Mouse (Mus musculus): Measurements from ENCODE around the gene Zdhhc14. TPM values are rescaled to one million over a fixed set of nuclear protein-coding genes. Genes with fewer than 3 reads are reported as not detected.

Zdhhc14 gene
- total RNA-seq, 2 experiments from 2014 or later: 46.3 to 57.8 TPM

DNA sequence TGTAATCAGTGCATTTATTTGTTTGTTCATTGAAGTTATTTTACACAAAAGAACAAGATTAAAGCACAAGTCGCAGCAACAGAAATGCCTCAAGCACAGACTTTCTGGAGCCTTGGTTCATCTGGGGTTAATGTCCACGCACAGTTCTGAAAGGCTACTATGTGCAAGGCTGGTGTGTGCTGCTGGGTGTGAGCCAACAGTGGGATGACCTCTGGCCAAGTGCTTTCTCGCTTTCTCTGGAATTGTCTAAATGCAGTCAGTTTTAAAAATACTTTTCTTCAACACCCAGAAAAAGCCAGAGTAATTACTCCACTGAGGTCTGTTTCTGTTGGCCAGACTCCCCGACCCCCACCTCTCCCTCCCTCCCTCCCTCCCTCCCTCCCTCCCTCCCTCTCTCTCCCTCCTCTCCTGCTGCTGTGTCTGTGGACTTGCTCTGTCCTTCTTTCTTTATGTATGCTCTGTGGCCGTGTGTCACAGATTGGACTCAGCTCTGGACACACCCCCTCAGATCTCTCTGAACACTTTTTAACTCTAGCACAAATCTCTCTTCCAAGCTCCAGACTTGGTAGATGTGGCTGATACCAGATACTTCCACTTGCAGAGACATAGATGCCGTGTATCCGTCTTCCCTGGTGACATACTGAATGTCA lies 206.2 kb downstream of the Zdhhc14 start:
- no peak for ATAC-seq (replicated peaks; ENCODE audit: low FRiP score, poor library complexity, severe bottlenecking)

DNA sequence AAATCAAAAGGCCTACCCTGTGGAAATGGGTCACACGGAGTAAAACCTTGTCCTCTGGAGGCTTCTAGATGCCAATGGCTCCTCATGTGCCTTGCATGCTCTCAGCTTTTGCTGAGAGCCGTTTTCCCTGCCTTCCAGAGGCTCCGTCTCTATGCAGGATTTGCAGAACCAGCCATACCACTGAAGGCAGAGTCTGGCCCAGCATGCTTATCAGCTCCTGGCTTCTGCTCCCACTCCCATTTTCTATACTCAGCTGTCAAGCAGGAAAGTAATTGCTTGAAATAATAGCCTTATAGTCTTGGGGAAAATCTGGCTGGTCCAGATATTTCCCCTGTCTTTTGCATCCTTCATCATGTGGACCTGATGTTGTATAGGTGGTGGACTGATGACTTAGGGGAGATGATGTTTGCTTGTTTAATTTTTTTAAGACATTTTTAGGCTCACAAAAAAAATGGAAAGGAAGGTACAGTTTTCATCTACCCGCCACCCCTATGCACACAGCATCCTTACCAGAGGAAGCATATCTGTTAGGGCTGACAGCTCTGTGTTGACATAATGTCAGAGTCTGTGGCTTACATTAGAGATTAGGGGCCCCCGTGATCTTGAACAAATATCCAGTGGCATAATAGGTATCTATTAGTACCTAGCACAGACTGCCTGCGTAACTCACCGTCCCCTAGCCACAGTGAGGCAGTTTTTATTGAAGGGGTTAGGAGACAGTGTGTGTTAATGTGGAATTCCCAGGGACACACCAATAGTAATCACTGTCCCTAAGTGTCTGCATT lies 218.2 kb downstream of the Zdhhc14 start:
- no peak for ATAC-seq (replicated peaks; ENCODE audit: low FRiP score, poor library complexity, severe bottlenecking)

DNA sequence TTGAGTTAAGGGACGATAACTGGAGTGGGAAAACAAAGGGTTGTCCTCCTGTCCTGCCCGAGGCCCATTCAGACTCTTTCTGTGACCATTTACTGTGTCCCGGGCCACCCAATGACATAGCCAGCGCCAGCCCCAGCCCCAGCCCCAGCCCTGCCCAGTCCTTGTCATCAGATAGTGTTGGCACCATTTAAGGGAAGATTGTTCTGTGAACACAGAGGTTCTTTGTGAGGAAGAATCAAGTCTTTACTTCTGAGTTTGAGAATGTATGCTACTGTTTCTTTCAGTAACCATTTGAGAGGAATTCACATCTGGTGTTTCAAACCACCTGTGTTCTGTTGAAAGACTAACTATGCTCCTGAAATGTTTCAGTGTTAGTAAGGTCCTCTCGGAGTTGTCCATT lies 219.5 kb downstream of the Zdhhc14 start:
- ATAC-seq (replicated peaks; ENCODE audit: low FRiP score, poor library complexity, severe bottlenecking): no peak

DNA sequence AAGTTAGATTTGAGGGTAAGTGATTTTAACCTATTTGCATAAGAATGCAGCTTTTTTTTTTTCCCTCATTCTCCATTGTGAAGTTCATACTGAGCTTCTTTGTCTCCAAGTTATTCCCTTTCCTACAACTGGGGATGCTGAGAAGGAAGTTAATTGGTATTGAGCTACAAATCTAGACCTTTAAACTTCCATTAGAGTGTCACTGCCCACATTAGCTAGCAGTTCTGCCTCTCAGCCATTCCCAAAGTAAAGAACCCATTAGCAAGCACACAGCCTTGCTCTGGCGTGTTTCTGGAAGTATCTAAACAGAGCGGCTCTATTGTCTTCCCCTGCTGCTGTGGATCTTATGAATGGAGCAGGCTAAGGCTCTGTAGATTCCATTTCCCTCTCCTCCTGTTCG lies 220.8 kb downstream of the Zdhhc14 start:
- no peak for ATAC-seq (replicated peaks; ENCODE audit: low FRiP score, poor library complexity, severe bottlenecking)

DNA sequence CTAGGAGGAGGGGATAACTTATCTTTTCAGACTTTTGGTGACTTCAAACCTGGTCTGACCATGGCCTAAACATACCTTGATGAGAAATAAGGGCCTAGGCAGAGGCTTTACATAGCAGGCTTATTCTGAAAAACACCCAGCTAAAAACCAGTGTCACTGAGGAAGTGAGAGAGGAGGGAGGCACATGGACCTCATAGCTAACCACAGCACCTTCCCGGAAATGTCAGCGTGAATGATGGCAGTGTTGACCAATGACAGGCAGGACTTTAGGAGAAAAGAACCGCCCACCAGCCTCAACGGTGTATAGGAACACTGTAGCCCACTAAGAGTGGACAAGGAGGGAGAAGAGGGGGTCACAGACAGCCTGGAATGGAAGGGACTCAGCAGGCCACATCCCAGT lies 224.6 kb downstream of the Zdhhc14 start:
- no peak for ATAC-seq (replicated peaks; ENCODE audit: low FRiP score, poor library complexity, severe bottlenecking)

DNA sequence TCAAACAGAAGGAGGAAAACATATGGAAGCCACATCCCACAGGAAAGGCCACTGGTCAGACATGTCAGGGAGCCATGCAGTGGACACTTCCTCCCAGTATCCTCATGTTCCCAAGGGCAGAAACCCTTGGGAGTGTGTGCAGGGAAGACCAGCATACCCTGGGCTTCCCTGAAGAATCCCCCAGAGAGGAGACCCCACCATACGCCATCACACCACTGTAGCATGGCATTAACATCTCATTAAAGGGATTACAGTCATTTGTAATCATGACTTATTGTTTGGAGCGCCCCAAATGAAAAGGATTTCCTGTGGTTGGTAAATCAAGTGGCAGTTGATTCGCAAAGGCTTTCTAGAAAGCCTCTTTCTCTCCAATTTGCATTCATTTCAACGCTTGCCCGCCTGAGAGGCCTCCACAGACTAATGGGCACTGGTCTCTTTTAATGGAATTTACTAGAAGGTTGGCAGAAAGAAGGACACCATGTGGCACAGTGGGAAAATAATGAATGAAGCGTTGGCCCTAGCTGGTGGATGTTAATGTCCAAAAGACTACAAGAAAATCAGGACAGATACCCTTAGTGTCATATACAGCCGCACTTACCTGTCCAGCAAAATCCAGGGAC lies 226.5 kb downstream of the Zdhhc14 start:
- no peak for ATAC-seq (replicated peaks; ENCODE audit: low FRiP score, poor library complexity, severe bottlenecking)

DNA sequence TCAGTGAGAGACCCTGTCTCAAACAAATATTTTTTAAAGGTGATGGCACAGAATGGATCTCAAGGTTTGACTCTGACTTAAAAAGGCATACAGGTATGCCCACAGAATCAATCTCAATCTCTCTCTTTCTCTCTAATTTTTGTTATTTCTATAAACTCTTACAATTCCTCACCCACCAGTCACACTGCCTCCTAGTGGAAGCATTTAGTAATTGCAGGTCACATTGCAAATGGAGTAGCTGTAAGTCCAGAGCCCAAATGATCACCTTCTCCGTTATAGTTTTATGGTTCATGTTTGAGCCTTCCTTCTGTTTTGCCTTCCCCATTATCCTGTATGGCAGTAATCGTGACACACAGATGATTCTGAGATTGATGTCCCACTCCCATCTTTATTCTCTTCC lies 230.4 kb downstream of the Zdhhc14 start:
- no peak for ATAC-seq (replicated peaks; ENCODE audit: low FRiP score, poor library complexity, severe bottlenecking)

DNA sequence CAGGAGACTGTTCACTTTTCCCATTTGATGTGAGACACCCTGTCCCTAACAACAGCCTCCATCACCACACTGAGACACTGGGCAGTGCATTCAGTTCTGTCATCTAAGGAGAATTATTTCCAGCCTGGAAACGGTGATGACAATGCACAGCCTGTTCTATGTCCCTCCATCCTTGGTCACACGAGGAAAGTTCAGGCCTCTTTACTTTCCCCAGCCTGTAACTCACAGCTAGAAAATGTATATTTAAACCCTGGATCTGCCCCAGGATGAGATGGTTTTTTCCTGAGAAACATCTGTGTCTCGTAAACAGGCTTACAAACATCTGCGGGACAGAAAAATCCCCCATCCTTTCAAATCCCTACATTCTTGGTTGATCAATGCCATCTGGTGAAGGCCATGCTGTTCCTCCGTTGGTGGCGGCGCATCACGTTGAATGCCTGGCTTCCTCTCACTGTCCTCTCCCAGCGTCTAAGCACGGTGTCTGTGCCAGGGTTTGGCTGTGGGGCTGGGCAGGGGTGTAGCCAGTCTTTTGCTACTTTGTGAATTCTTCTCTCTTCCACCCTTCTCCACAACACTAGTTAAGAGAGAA lies 231.3 kb downstream of the Zdhhc14 start:
- ATAC-seq (replicated peaks; ENCODE audit: low FRiP score, poor library complexity, severe bottlenecking): no peak

DNA sequence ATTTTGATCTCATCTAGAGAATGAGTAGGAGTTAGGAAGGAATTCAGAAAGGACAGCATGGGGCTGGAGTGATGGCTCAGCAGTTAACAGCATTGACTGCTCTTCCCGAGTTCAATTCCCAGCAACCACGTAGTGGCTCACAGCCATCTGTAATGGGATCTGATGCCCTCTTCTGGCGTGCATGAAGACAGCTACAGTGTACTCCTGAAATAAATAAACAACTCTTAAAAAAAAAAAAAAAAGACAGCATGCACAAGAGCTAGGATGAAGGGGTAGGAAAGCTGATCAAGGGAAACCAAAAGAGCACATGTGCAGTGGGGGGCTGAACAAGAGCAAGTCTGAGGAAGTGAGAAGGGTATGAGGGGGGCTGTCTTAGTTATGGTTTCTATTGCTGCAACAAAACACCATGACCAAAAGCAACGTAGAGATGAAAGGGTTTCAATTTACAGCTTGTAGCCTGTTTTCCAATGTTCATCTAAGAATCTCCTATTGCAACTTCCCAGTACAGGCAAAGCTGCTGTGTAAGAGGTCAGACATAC lies 237.3 kb downstream of the Zdhhc14 start:
- no peak for ATAC-seq (replicated peaks; ENCODE audit: low FRiP score, poor library complexity, severe bottlenecking)

DNA sequence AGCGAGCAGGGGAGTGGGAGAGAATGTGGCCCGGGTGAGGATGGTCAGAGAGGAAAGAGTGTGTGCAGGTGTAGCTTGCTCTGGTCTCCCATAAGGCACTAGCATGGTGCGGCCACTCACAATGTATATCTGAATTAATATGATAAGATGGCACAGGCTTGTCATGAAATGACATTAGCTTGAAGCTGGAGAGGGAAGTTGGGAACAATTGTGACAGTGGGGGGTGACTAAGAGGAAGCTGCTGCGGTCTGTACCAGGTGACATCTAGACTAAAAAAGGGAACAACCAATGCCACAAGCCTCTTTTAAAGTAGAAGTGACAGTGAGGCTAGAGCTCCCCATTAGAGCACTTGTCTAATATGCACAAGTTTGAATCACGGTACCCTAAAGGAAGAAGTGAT lies 238.2 kb downstream of the Zdhhc14 start:
- ATAC-seq (replicated peaks; ENCODE audit: low FRiP score, poor library complexity, severe bottlenecking): no peak

DNA sequence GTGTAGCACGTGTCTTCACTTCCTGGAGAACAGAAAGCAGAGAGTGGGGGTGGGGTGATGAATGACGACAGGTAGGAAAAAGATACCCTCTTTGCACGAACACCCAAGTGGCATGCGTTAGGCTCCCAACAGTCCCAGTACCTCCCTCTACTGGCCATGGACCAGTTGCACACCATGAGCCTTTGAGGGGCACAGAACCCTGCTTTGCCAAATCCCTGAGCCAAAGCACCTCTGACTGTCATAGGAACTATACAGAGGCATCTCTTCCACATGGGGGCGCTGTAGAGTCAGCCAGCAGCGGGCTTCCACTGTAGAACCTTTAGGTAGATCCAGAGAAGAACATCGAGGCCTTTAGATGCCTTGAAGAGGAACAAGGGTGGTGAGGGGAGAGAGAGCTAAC lies 241.0 kb downstream of the Zdhhc14 start:
- no peak for ATAC-seq (replicated peaks; ENCODE audit: low FRiP score, poor library complexity, severe bottlenecking)

DNA sequence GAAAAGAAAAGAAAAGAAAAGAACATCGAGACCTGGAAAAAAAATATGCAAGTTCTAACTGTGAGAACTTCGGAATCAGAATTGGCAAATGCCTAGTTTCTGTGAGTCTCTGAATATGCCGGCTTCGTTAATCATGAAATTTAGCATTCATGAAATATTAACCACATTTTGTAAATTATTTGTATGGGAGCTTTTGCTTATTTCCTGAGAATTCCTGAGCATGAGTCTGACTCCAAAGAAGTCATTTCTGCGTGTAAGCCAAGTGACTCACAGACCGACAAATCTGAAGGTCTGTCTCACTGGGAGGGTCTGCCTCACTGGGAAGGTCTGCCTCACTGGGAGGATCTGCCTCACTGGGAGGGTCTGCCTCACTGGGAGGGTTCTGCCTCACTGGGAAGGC lies 248.7 kb downstream of the Zdhhc14 start:
- ATAC-seq (replicated peaks; ENCODE audit: low FRiP score, poor library complexity, severe bottlenecking): no peak

DNA sequence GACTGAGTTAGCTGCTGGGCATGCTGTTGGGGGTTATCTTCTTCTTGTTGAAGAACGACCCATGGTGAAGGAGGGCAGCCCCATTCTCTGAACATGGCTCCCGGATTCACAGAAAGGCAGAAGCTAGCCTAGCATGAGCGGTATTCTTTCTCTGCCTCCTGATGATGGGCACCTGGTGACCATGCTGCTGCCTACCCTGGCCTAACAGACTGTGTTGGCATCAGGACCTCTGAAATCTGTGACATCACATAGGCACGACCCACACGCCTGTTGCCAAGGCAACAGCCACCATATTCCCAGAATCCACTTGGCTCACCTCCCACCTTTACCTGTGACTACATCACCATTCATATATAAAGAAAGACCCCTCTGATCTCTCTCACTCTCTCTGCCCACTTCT lies 251.7 kb downstream of the Zdhhc14 start:
- no peak for ATAC-seq (replicated peaks; ENCODE audit: low FRiP score, poor library complexity, severe bottlenecking)

DNA sequence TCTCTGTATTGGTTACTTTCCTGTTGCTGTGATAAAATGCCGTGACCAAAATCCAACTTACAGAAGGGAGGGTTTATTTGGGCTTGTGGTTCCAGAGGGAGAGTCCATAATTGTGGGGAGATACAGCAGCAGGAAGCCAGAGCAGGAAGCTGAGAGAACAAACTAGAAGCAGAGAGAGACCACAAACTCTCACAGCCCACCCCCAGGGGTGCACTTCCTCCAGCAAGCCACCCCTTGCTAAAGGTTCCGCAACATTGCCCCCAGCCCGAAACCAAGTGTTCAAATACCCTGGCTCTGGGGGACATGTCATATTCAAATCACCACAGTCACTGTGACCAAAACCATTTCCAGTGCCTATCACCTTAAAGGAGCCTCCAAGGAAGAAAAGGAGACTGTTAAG lies 254.0 kb downstream of the Zdhhc14 start:
- ATAC-seq (replicated peaks; ENCODE audit: low FRiP score, poor library complexity, severe bottlenecking): no peak

DNA sequence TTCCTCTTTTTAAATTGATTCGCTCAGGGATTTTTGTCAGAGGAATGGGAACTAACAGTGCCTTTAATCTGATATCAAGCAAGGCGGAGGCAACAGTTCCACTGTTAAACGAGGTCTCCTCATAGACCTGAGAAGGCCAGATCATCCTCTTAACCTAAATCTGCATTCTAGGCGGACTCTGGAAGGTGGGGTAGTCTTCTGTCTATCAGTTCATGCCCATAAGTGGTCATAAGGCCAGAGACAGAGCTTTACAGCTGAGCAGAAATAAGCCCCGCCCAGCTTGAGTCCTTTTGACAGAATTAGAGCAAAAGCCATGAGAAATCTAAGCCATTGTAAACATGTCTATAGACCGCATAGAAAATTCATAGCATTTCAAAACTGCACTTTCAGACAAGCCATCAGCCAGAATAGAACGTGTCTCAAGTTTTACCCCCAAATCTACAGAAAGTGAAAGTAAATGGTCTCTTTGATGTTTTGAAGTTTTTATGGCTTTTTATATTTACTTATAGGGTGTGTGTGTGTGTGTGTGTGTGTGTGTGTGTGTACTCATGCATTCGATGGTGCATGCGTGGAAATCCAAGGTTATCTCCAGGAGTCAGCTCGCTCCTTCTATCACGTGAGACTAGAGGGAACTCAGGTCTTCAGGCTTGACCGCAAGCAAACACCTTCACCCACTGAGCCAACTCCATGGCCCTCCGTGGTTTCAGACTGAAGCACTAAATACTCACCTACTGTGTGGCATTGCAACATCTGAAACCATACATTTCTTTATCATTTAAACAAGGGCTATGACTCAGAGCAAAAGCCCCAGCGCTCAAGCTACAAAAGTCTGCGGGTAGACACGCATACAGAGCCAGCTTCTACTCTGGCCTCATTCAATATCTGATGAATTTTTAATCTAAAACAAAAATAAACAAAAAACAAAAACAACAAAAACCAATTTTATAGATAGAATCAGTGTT lies 255.5 kb downstream of the Zdhhc14 start:
- no peak for ATAC-seq (replicated peaks; ENCODE audit: low FRiP score, poor library complexity, severe bottlenecking)

DNA sequence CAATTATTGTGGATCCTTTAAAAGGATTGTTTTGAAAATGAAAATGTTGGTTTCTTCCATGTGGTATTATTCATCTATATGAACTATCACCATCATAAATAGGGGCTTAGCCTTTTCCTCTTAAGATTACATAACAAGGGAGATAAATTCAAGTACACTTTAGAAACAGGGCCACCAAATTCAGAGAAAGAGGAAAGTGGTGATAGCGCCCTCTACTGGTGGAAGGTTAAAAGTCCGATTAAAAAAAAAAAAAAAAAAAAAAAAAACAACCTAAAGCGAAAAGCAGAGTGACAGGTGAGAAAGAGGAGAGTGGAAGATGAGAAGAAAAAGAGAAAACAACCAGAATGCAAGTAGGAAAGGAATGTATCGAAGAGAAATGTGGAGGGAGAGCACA lies 256.1 kb downstream of the Zdhhc14 start:
- ATAC-seq (replicated peaks; ENCODE audit: low FRiP score, poor library complexity, severe bottlenecking): no peak

DNA sequence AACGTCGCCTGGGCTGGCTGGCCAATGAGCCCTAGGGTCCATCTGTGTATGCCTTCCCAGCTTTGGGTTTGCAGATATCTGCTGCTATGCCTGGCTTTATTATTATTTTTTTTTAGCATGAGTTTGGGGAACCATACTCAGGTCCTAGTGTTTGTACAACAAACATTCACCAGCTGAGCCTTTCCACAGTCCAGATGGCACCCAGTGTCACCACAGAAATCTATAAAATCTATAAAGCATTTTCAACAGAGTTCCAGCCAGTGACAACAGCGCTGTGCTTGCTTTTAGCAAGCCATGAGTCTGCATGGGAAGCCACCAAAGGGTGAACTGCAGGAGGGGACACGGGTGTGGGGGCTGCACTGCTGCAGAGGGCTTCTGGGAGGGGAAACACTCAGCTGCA lies 257.9 kb downstream of the Zdhhc14 start:
- ATAC-seq (replicated peaks; ENCODE audit: low FRiP score, poor library complexity, severe bottlenecking): no peak

DNA sequence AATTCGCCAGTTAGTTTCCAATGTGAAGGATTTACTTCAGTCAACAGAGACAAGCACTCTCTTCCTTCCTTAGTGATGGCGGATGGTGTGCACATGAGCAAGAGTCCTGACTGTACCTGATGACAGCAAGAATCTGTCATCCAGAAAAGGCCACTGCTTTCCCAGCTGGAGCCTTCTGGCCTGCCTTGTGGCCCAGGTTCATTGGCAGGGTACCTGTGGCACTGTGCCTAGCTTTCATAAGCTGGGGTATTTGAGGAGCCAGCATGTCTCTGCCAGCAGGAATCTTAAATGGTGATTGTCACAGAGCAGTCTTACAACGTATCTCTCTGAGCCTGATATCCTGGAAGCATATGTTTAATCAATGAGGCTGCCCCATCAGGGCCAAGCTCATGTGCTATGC lies 258.7 kb downstream of the Zdhhc14 start:
- ATAC-seq (replicated peaks; ENCODE audit: low FRiP score, poor library complexity, severe bottlenecking): no peak

DNA sequence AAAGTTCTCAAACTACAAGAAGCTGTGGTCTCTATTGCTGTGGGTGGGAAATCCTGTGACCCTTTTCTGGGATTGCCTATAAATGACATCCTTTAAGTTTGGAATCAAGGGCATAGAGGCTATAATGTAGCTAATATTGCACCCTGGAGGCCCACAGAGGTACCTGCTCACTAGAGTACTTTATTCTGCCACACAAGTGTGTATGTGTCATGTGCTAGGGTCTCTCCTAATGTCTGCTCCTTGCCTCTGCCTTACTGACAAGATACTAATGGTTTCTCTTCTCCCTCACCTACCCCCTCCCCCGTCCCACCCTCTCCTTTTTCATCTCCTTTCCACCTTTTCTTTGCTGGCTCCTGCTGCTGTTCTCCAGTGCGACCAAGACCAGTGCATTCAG lies 260.0 kb downstream of the Zdhhc14 start:
- ATAC-seq (replicated peaks; ENCODE audit: low FRiP score, poor library complexity, severe bottlenecking): no peak

Measured in erythroid progenitor cell, adult 5-6 weeks (primary cell).